Mouse (Mus musculus) forebrain, embryonic 11.5 days (tissue): ENCODE data around the gene Rtn4. TPM values are rescaled to one million over a fixed set of nuclear protein-coding genes. Genes with fewer than 3 reads are reported as not detected.

Experiments used
- ATAC-seq: fragments of 200-750 bp; cut with Nextera tagmentation; replicated peaks from 2 replicates; pipeline ENCODE4 v1.8.0; 2017; ENCODE audit warnings: moderate TSS enrichment; ENCODE audit not compliant: low FRiP score
- DNase-seq: peaks from one replicate; pipeline ENCODE4 v3.0.0-alpha.2; 2017; ENCODE audit warnings: low spot score
- H3K27ac ChIP-seq: fragments of 300-500 bp; sonication (generic); 2 replicates; pipeline ENCODE4 v1.5.1; 2014; ENCODE audit warnings: low read depth, low read length
- H3K27me3 ChIP-seq: fragments of 300-500 bp; sonication (generic); 2 replicates; pipeline ENCODE4 v1.6.1; 2014; ENCODE audit warnings: mild to moderate bottlenecking, low read length, mixed read lengths; ENCODE audit not compliant: control insufficient read depth, insufficient read depth
- H3K36me3 ChIP-seq: fragments of 300-500 bp; sonication (generic); 2 replicates; pipeline ENCODE4 v1.6.1; 2014; ENCODE audit warnings: mild to moderate bottlenecking, low read length, moderate library complexity, mixed read lengths; ENCODE audit not compliant: control insufficient read depth, insufficient read depth
- H3K4me1 ChIP-seq: fragments of 300-500 bp; sonication (generic); replicated peaks from 2 replicates; pipeline ENCODE4 v1.6.1; 2014; ENCODE audit warnings: low read length, mixed read lengths; ENCODE audit not compliant: control insufficient read depth, insufficient read depth
- H3K4me2 ChIP-seq: fragments of 300-500 bp; sonication (generic); 2 replicates; pipeline ENCODE4 v1.6.1; 2014; ENCODE audit warnings: low read depth, mild to moderate bottlenecking, low read length, moderate library complexity, mixed read lengths; ENCODE audit not compliant: severe bottlenecking
- H3K4me3 ChIP-seq: fragments of 300-500 bp; sonication (generic); 2 replicates; pipeline ENCODE4 v1.5.1; 2014; ENCODE audit warnings: low read depth, low read length
- H3K9ac ChIP-seq: fragments of 300-500 bp; sonication (generic); 2 replicates; pipeline ENCODE4 v1.6.1; 2014; ENCODE audit warnings: low read length
- H3K9me3 ChIP-seq: fragments of 300-500 bp; sonication (generic); 2 replicates; pipeline ENCODE4 v1.6.1; 2016; ENCODE audit warnings: low read length, mixed read lengths; ENCODE audit not compliant: control insufficient read depth
- WGBS: fragments of 180-500 bp; shearing (Covaris S2); extraction: QIAGEN DNeasy Blood & Tissue Kit; methylation state at CpG from one replicate; pipeline ENCODE4 v1.1.7; 2014; 5-methylcytosine and 5-hydroxymethylcytosine counted together
- polyA plus RNA-seq: library from polyadenylated mRNA; unstranded; fragments of >200 nt; fragmentation: Nextera tagmentation; extraction: Ambion mirVana; gene quantifications from 2 replicates; pipeline ENCODE4 v1.2.1, GENCODE M21; 2014

Rtn4 gene
- polyA plus RNA-seq, 1 experiment from 2014 or later, result 70.0 TPM

DNA sequence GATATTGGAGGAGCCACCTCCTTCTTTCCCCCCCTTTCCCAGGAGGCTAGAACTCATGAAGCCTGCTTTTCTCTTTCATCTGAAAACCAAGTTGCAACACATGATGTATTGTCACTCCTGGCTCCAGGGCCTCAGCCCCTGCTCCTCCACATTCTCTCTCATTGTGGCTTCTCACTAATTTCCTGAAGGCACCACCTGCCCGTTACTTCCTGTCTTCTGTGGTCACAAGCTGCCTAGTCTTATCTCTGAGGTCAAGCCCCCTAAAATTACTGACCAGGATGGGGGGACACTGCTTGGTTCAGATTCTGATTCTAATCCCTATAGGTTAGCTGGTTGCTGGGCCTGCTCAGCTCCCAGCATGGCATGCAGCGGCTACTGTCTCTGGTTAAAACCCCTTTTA lies 82.0 kb downstream of the Rtn4 start:
- Histone ChIP-seq H3K9ac (no peak overlapping the region), H3K9me3 (no peaks in the 10 kb centered on the region), H3K4me3 (no peak overlapping the region), H3K27me3 (no peaks in the 10 kb centered on the region), H3K27ac (no peak overlapping the region), H3K36me3 (no peaks in the 10 kb centered on the region), H3K4me1 (no peaks in the 10 kb centered on the region), H3K4me2 (no peak overlapping the region)
- WGBS, result 71% methylated on average over 2 of the region's 2 CpGs
- DNase-seq (no peak), ATAC-seq (no peak)

DNA sequence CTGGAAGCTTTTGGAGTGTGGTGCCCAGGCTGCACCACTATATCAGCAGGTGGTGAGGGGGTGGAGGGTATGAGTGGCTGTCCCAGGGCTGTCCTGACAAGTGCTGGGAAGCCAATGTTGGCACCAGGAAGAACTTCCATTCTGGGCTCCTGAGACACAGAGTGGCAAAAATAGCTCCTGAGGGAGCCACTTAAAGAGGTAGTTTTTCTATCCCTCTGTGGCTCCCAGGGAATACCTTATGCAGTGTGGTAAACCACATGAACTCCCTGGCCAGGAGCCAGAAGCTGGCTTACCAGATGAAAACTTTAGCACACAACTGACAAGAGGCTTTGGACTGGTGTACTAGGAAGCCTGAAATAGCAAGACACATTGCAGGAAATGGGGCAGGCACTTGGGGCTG lies 85.2 kb downstream of the Rtn4 start:
- no peaks in the 10 kb centered on the region for H3K36me3 ChIP-seq
- no peak overlapping the region for H3K4me2 ChIP-seq
- H3K9ac ChIP-seq, result no peak overlapping the region
- no peak overlapping the region for H3K4me3 ChIP-seq
- H3K27me3 ChIP-seq, result no peaks in the 10 kb centered on the region
- DNase-seq (no peak), ATAC-seq (no peak)
- H3K27ac ChIP-seq, result no peak overlapping the region
- H3K4me1 ChIP-seq, result no peaks in the 10 kb centered on the region
- no peaks in the 10 kb centered on the region for H3K9me3 ChIP-seq

DNA sequence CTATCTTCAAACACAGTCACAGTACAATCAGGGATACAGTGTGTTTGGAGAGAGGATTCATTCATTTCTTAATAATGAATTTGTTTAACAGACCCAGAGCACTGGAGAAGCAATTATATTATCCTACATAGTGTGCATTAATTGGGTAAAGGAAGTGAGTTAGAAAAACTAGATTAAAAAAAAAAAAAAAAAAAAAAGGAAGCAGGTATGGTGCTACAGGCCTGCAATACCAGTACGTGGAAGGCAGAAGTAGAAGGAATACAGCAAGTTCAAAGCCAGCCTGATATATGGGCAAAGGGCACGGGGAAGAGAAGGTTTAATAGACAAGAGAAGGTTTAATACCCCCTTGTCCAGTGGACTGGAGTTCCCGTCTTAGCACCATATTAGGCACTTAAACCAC lies 86.2 kb downstream of the Rtn4 start:
- Histone ChIP-seq H3K4me1 (no peaks in the 10 kb centered on the region), H3K27ac (no peak overlapping the region), H3K9ac (no peak overlapping the region), H3K27me3 (no peaks in the 10 kb centered on the region), H3K9me3 (no peaks in the 10 kb centered on the region), H3K36me3 (no peaks in the 10 kb centered on the region), H3K4me3 (no peak overlapping the region), H3K4me2 (no peak overlapping the region)
- 59% methylated on average over 3 of the region's 3 CpGs for WGBS
- no peak for DNase-seq
- ATAC-seq, result no peak

DNA sequence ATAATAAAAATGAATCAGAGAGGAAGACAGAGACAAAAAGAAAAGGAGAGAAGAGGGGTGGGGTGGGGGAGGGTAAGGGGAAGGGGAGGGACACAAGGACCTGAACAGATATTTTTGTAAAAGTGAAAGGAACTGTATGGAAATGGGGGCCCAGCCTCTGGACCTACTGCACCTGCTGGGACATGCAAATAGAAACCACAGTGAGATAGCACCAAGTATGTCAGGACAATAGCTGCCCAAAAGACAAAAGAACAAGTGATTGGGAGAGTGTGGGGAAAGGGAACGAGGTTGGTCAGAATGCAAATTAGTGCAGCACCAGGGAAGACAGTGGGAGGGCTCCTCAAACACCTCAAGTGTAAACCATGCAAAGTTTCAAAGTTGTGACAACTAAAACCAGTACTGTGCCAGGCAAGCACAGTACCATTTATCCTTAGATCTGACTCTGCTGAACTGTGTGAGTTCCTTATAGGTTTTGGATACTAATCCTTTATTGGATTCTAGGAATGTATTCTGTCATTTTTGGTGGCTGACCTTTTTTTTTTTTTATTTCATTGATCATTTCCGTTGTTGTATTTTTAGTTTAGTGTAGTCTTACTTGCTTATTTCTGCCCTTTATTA lies 86.8 kb downstream of the Rtn4 start:
- ATAC-seq (no peak), DNase-seq (no peak)
- Histone ChIP-seq H3K4me1 (no peaks in the 10 kb centered on the region), H3K27me3 (no peaks in the 10 kb centered on the region), H3K9me3 (no peaks in the 10 kb centered on the region), H3K27ac (no peak overlapping the region), H3K36me3 (no peaks in the 10 kb centered on the region), H3K4me3 (no peak overlapping the region), H3K4me2 (no peak overlapping the region), H3K9ac (no peak overlapping the region)
- WGBS, result 31% methylated on average over 2 of the region's 2 CpGs

DNA sequence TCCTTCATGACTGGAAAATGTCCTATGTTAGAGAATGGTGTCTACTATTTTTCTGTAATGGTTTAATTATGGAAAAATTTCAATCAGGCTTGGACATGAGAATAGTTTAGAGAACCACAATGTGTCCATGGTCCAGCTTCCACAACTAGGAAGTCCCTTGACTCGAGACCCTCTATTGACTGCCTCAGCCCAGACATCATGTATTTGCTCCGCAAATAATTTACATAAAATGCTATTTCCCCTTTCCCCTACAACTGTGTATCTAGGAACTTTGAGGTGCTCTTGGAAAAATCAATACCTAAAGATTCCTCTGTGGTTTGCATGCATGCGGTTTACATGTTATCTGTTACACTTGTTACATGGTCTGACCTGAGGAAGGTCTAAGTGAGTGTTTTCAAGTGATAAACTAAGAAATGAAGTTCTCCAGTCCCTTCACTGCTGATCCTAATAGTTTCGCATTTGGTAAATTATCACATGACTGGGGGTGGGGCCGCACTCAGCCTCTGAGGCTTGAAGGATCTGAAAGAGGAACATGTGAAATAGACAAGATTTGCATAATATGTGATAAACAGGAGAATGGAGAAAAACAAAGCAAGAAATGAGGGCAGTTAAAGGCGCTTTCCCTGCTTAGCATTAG lies 94.0 kb downstream of the Rtn4 start:
- no peaks in the 10 kb centered on the region for H3K9me3 ChIP-seq

DNA sequence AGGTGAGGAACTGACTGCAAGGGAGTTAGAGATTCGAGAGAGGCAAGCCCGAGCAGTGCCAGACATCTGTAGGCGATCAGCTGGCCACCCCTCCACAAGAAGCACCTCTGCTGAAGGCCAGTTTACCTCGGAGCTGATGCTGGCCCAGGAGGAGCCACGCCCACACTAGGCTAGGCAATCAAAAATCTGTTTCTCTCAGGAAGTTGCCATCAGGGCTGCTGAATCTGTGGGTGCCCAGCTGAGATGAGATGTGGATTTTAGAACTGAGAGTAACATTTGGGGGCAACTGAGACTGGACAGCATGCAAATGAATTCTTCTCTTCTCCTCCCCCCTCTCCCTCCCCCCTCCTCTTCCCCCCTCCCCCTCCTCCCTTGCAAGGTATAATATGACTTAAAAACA lies 94.7 kb downstream of the Rtn4 start:
- no peaks in the 10 kb centered on the region for H3K9me3 ChIP-seq
- DNase-seq (no peak), ATAC-seq (no peak)

More for the DNA sequence above, 94.0 kb downstream of the Rtn4 start:
- ATAC-seq, result no peak
- Histone ChIP-seq H3K4me3 (no peak overlapping the region), H3K27ac (no peak overlapping the region), H3K4me1 (0 out of 2 replicates have a peak, but pooled peaks cover 3% of the 10 kb centered on the region), H3K9ac (no peak overlapping the region), H3K4me2 (no peak overlapping the region), H3K27me3 (no peaks in the 10 kb centered on the region), H3K36me3 (no peaks in the 10 kb centered on the region)
- no peak for DNase-seq
- WGBS, result 89% methylated on average over 6 of the region's 6 CpGs

DNA sequence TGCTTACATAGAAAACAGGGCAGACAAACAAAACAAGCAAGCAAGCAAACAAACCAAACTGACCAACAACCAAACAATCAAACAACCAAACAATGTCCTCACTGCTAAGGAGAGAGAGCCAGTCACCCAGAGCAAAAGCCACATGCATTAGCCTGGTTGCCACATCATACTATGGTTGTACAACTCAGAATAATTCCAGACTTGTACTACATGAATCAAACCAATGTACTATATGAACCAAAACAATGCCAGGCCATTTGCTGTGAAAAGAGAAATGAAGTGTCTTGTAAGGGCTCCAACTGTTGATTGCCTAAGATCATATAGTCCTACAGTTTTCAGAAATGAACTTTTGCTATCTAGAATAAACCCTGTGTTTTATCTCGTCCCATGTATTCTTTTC lies 95.8 kb downstream of the Rtn4 start:
- H3K36me3 ChIP-seq, result no peaks in the 10 kb centered on the region
- ATAC-seq (no peak), DNase-seq (no peak)
- no peaks in the 10 kb centered on the region for H3K27me3 ChIP-seq
- H3K4me3 ChIP-seq, result no peak overlapping the region
- 0 out of 2 replicates have a peak, but pooled peaks cover 3% of the 10 kb centered on the region for H3K4me1 ChIP-seq
- no peak overlapping the region for H3K9ac ChIP-seq
- no peak overlapping the region for H3K27ac ChIP-seq
- H3K4me2 ChIP-seq, result no peak overlapping the region
- no peaks in the 10 kb centered on the region for H3K9me3 ChIP-seq
- WGBS, result 62% methylated on average over 1 of the region's 1 CpGs

More for the DNA sequence above, 94.7 kb downstream of the Rtn4 start:
- Histone ChIP-seq H3K36me3 (no peaks in the 10 kb centered on the region), H3K9ac (no peak overlapping the region), H3K4me1 (0 out of 2 replicates have a peak, but pooled peaks cover 3% of the 10 kb centered on the region), H3K4me2 (no peak overlapping the region), H3K27me3 (no peaks in the 10 kb centered on the region), H3K27ac (no peak overlapping the region), H3K4me3 (no peak overlapping the region)
- 25% methylated on average over 5 of the region's 5 CpGs for WGBS

DNA sequence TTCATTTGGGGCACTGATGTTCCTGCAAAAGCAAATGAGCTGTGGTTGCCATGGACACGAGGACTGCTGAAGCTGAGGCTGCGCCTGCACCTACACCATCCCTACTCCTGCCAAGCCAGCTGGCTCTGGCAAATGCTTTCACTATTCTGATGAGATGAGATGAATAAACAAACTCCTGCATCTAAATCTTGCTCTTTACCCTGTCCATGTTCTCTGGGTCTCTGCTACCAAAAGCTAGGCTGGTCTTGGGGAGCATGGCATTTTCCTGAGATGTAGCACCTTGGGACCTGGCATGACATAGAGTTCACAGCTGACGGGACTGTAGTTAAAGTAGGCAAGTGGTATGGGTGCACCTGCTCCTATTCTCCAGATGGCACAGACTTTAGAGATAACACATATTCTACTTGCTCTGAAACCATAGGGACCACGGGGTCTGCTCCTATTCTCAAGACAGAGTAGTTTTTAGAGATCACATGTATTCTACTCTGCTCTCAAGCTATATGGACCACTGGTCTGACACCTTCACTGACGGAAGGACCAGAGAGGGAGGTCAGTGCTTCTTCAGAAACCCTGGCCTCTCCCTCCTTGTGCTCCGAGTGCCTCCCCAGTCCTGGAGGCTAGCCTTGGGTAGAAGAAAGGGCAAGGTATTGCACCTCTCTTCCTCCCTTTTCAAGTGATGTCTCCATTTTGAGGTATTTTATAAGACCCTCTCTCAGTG lies 96.3 kb downstream of the Rtn4 start:
- 83% methylated on average over 6 of the region's 6 CpGs for WGBS
- no peak overlapping the region for H3K27ac ChIP-seq
- no peaks in the 10 kb centered on the region for H3K9me3 ChIP-seq
- no peaks in the 10 kb centered on the region for H3K36me3 ChIP-seq
- 0 out of 2 replicates have a peak, but pooled peaks cover 3% of the 10 kb centered on the region for H3K4me1 ChIP-seq
- no peak overlapping the region for H3K4me3 ChIP-seq
- no peak for DNase-seq
- ATAC-seq, result no peak
- H3K27me3 ChIP-seq, result no peaks in the 10 kb centered on the region
- no peak overlapping the region for H3K9ac ChIP-seq
- H3K4me2 ChIP-seq, result no peak overlapping the region
